Mouse (Mus musculus): ENCODE results near the gene Adamts9.

Adamts9 gene

DNA sequence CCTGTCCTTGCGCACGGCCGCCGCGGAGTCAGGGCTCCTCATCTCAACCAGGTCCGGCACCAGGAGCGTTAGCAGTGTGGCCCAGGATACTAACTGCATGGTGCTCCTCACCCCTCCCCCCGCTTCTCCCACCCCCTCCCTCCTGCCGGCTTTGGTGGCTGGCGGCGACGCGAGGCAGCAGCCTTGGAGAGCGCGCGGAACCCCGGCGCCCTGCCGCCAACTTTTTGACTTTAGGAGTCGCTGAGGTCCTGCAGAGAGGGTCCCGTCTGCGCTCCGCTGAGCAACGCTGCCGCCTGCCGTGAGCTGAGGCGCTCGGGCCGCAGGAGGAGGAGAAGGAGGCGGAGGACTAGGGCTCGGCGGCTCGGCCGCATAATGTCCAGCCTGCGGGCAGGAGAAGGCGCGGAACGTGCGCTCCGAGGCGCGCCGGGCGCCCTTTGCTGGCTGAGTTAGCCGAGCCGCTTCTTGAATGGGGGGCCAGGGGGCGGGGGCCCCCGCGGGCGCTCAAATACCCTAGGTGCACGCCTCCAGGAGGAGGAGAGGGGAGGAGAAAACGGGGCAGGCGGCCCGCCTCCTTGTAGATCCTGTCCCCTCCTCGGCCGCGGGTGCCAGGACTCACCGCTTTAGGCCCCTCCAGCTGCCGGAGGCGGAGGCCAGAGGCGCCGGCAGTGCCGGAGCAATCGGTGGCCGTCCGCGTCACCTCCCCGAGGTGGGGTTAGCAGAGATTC lies at the start of gene Adamts9:
Gene Adamts9, minus strand, starts transcription at position 436 of the 725 bp plus-strand sequence.
- DNase-seq = peak in 1 of 2 experiments; percentile 25

DNA sequence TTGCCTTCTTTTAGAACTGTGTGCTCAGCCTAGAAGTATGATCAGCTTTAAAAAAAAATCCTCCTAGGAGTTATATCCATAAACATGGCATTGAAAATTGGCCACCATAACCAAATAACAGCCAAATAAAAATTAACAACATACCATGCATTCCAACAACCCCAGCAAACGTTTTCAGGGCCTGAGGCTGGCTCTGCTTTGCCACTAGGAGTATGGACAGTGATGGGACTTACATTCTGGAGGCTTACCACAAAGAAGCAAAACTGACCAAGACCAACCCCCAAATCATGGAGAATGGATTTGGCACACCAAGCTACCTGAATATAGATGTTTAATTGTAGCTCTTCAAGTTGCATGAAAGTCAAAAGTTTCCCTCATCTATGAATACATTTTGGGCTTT lies 48.3 kb upstream of the Adamts9 start:
- DNase-seq = no peak

DNA sequence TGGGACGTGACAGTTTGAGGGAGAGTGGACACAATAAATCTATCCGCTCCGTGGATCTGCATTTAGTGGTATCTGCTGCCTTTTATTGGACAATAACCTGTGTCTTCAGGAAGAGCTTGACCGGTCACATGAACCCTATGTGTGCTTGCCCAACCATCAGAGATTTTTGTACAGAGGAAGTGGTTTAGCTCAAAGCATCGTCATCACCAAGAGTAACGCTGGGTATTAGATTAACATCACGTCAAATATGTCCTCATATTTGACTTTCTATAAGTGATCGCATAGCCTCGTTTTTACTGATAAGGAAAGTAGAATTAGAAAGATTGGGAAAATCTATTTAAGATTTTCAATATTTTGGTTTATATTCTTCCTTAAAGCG lies 45.3 kb upstream of the Adamts9 start:
- no peak for DNase-seq

DNA sequence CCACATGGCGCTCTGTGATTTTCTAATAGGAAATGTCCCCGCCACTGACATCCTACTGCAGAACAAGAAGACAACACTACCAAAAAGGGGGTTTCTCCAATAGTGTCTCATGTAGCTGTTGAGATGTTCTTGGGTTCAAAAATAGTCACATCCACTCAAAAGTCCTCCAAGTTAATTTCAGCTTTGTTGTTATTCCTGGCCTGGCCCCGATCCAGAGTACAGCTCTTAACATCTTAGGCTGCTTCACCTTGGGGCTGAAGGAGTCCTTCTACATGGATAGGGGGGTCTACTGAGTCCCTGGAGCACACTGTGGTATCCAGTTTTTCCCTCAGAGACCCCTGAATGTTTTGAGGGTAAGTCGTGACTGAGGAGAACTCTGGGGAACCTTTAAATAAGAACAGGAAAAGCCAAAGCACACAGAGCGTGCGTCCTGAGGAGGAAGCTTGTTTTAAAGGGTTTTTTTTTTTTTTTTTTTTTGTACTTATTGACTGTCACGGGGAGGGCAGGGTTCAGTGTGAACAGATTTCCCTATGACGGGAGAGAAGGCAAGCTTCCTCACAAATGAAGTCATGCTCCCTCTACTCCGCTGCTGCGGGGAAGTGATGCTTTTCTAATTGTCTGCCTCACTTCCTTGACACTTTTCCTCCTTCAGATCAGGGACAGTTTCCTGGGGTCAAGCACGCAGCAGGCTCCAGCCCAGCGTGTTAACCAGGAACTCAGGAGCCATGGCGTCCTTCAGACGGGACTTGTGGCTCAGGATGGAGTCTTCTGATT lies 44.7 kb upstream of the Adamts9 start:
- DNase-seq = no peak

DNA sequence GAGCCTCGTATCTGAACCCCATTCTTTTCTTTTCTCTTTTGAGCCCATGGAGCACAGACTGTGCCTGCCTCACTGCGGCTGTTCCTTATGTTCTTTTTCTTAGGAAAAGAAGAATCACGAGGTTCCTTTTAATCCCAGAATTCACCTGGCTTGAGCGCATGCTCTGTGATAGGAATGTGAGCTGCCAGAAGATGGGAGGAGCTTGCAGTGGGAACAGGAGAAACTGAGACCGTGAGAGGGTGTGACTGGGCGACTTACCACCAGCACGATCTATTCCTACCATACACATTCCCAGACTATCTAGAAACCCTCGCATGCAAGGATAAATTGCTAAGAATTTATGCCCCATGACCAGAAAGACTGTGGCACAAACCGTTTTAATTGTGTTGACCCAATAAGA lies 44.1 kb upstream of the Adamts9 start:
- no peak for DNase-seq

DNA sequence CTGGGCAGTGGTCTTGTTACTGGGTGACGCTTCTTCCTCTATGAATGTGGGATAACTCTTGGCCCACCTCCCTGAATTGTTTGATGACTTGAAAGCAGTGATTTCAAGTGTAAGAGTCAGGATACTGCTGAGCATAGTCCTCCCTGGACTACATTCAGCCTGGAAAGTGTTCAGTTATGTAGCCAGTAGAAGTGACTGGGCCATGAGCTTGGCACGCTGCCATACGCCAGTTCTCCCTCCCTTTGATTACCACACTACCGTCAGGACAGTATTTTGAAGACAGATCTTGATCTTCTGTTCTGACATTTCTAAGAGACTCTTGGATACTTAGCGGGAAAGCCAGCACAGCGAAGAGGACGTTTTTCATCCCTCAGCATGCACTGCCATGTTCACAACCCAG lies 40.1 kb upstream of the Adamts9 start:
- no peak for DNase-seq

DNA sequence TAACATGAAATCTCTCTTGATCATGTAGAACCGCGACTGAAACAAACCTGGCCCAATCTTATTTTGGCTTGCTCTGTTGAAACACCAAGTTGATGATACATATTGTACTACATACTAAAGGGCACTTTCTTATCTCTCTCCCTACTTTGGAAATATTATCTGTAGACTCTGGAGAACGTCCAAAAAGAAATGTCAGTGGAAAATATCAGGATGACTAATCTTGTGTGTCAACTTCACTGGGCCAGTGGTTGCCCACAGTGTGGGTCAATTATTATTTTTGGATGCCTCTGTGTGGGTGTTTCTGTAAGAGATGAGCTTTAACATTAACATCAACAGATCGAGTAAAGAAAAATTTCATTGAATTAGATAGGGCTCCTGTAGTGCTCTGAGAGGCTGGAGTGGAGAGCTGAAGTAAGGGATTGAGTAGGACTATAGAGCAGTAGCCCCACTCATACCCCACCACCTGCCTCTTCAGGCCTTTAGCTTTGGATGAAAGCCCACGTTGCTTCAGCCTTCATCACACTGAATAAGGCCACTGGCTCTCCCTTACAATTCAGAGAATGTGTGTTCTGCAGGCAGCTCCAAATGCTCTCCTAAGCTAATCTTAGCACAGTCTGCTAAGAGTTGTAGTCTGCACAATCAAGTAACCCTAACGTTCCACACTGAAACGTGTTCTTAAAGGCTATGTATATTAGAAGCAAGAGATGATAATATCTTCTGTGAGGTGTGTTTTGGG lies 38.3 kb upstream of the Adamts9 start:
- no peak for DNase-seq

DNA sequence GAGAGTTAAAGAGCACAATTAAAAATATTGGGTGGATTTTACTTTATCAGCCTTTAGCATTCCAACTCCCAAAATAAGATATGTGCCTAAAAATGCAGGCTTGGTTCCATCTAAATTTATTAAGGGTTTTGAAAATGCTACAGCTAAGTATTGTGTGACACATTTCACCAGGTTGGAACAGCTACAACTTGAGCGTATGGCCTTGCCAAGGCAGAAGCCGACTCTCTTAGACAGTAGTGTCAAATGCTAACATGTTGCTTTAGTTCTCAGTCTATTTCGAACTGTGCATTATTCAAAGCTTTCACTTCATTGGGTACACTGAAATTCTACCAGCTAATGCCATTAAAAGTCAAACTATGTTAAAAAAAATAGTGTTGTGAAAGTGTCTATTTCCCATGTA lies 30.0 kb upstream of the Adamts9 start:
- no peak for DNase-seq

DNA sequence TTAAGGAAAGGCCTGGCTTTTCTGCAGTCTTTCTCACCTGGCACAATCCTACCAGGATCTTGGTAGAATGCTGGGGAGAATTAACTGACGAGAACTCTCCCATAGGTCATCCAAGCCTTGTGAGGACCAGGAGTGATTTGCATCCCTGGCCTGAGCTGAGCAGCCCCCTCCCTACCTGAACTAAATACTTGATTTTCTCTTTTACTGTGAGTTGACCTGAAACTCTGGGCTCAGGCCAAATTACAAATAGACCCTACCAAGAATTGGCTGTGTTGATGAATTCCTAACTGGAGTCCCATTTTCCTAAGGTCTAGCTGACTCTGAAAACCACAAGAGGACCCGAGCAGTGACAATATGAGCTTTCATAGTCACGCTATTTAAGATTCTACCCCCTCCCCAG lies 25.4 kb upstream of the Adamts9 start:
- DNase-seq = no peak

DNA sequence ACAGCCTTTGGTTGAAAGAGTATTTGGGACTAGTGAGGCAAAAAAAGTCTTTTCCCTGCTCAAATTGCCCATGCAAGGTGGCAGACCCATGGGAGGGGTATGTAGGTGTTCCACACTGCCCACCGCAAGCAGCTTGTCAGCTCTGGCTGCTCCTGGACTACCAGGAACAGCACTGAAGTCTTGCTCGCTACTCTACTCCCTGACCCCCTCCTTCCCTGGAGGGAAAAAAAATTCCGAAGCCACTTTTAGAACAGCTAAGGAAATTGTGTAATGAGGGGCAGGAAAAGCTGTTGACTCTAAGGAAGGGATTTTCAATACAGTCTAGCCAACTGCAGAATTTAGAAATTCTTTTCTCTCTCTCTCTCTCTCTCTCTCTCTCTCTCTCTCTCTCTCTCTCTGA lies 24.9 kb upstream of the Adamts9 start:
- no peak for DNase-seq

DNA sequence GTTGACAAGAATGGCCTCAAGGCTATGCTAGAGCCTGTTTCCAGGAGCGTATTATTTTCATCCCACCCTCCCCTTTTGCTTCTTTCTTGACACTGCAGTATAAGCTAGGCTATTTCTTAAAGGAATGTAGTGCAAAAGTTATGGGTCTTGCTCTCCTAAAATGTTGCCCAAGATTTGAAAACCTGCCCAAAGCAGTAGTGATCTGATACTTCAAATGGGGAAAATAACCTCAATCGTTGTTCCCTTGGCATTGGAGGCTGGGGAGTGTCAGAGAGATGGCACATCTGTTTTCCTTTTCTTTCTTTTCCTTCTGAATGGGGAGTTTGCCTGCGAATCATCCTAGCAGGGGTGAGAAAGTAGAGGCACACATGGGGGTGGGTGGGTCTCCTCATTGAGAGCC lies 19.7 kb upstream of the Adamts9 start:
- DNase-seq = no peak

DNA sequence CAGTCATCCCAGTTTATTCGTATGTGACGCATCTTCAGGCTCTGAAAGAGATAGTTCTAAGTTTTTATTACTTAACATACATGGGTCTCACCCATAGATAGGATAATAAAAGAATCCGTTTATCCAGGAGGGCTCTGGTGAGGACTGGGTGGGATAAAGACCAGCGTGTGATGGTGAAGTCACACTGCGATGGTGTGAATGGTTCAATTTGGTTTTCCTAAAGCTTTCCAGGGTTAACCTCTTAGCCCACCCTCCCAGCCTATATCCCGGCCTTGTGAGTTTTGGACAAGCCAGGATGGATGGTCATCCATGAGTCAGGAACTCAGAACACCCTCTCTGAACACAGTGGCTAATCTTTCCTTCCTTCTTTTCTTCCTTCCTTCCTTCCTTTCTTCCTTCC lies 17.7 kb upstream of the Adamts9 start:
- no peak for DNase-seq

DNA sequence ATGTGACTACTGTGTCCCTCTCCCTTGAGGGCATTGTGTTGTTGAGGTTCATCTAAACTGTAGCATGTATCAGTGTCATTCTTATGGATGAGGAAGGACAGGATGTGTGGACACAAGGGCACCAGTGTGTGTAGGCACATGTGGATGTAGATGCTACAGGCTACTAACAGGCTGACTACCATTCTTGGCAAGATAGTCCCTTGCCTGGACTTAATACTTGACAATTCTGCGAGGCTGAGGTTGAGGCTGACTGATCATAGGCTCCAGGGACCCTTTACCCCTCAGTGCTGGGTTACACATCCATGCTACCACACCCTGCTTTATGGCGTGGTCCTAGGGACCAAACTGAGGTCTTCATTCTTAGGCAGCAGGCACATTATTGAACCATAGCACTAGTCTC lies 16.1 kb upstream of the Adamts9 start:
- DNase-seq = no peak

DNA sequence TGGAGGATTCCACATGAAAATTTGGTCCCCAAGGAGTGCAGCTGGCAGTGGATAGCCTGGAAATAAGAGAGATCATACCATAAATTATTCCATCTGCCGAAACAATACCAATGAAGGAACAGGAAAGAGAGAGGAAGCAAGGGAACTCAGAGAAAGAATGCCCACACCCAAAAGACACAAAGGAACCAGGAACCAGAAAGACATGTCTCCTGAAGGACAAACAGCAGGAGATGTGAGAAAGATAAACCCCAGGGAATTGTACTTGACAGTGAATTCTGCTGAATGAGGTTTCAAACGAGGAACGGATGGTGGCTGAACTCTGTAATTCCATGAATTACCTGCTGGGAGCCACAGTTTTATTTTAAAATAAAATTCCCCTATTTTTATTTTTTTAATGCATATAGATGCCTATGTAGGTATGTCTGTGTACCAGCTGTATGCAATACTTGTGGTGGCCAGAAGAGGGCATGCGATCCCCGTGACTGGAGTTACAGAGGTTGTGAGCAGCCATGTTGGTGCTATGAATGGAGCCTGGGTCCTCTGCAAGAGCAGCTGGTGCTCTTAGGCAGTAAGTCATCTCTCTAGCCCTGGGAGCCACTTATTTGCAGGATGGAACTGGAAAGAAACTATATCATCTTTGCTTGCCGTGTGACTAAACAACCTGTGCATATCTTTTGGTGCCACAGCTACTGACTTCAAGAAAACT lies 4.2 kb upstream of the Adamts9 start:
- DNase-seq = no peak

DNA sequence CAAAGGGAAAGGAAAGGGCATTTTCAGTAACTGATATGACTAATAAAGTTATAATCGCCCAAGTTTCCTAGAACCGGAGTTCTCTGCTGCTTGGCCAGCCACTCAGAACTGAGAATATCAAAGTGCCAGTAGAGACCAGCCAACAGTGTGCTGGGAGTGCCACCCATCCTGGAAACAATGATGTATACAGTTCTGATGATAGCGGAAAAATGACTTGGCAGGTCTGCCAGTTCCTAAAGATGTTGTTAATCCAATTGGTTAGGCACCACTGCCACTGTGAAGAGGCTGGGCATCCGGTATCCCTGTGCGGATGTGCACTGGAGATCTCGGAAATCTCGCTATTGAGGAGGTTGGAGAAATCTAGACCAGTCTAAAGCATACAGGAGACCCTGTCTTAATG lies 1.4 kb upstream of the Adamts9 start:
- no peak for DNase-seq

DNA sequence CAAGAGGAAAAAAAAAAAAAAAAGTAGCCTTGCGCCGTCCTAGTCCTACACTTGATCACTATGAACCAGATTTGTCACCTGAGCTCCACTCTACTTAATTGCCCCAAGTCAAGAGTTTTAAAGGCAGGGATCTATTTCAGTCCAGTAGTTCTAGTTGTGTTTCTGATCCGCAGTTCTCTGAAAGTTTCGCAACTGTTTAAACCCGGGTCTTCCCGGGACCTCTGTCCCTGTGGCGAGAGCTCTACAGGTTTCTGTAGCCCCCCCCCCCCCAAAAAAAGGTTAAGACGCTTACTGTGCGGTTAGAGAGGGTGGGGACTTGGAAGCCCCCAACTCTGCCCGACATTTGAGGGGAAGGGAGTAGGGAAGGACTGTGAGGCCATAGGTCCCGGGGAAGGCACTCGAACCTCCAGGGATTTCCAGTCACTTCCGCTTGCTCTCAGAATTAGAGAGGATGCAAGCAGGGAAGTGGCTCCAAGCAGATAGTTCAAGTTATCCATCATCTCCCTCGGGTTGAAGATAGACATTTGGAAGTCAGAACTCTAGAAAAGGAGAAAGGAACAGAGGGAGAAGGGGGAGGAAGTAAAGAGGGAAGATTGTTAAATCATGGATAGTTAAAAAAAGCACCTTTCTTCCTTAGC lies 875 bp upstream of the Adamts9 start:
- no peak for DNase-seq

DNA sequence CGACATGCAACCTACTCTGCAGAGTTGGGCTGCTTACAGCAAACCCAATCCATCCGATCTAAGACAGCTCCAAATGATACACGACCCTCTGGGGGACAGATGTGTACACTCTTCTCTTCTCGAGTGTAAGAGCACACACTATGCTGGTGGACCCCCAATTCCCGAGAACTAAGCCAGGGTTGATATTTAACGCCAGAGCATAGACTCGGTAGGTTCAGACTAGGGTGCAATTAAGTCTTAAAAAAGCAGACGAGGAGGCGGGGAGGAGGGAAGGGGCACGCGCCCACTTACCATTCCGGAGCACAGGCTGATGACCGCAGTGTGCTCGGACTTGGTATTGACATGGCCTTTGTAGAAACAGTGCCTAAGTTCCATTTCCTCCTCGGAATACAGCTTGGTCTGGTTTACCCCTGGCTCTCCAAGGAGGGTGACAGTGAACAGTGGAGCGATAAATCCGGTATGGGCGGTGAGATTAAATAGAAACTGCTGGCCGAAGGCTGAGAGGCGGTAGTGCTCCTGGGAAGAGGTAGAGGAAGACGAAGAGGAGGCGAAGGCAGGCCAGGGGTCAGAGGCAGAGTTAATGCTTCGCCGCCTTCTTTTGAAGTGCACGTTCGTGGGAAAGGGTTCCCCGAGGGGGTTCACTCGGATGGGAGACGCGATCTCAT lies 1.4 kb downstream of the Adamts9 start:
- DNase-seq = no peak

DNA sequence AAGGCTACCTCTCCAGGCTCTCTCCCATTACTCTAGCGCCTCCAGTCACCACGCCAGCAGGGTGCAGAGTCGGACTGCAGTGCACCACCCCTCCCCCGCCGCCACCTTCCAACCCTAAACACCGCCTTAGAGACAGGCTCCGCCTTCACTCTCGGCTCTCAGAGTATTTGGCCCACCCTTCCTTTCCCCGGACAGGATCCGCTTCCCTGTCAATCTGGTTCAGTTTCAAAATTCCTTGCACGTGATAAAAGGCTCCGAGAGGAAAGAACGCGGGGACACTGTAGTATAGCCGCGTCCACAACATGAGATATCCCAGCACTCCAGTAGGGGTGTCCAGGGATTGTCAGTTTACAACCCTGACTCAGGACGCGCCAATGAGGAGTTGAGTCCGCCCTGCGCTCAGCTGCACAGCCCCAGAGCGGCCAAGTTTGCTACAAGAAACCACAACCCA lies 2.0 kb downstream of the Adamts9 start:
- DNase-seq = peak; percentile 37

DNA sequence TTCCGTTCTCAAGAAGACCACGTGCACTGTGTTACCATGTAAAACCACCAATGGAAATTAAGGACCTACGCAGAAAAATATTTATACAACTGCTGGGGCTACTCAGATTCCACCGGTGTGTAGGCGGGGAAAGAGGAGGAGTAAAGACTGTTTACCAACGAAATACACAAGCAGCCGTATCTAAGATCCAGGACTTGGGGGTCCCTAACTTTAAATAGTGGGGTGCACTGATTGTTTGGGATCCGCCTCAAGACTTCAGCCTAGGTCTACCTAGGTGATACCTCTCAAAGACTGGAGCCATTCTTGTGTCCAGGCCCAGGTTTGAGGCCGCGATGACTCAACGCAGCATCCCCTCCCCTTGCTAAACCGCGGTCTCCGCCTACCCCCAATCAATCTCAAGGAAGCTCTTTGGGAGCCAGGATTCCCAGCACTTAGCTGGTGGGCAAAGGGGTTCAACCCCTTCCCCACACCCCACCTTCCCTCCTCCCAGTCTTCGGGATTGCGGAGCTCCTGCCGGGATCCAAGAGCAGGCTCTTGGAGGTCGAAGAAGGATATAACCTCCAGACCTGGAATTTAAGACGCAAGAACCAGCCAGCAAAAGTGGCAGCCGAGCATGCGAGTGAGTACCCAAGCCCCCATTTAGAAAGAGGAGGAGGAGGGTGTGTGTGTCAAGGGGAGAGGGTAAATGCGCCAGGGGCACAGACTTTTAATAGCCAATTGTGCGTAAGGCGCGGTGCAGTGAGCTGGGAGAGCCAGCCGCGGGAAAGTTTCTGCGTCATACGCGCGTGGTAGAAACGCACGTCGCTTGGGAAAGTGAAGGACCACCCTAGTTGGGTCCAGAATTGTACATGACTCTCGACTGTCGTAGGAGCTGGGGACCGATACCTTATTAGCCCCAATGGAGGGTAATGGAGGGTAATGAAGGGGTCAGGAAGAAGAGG lies 2.8 kb downstream of the Adamts9 start:
- DNase-seq = no peak

DNA sequence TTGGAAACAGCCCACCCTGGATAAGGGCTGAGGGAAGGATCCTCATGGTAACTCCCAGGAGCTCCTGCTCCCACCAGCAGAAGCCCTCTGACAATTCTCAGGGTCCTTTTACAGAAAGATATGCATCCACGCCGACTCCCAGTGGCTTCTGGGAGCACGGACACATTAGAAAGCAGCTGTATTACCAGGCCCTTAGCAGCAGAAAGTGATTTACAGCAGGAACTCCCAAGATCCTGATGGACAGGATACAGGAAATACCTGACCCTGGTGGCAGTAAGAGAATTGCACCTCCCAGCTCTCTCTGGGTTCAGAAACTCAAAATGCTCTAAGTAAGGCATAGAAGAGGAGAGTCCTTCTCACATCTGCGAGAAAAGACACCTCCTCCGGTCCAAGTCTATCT lies 15.0 kb downstream of the Adamts9 start:
- no peak for DNase-seq

DNA sequence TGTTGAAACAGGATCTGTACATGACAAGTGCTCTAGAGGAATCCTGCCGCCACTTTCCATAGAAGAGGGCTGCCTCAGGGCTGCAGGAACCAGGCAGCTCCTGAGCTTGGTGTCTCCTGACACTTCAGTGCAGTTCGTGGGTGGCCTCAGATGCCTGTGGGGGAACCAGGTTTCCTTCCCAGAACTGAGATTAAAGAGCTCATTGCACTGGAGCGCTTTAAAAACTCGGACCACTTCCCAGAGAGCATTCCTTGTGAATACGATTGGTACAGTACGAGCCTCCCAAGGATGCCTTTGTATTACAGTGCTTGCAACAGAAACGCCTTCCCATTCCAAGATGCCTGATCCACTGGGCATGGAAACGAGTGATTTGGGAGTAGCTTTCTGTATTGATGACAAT lies 18.8 kb downstream of the Adamts9 start:
- DNase-seq = no peak
